Mouse (Mus musculus) limb, embryonic 11.5 days (tissue): ENCODE results near the gene Nudt21. TPM values are rescaled to one million over a fixed set of nuclear protein-coding genes. Genes with fewer than 3 reads are reported as not detected.

ENCODE experiments used
- ATAC-seq: fragments of 200-750 bp; cut with Nextera tagmentation; 2 replicates; pipeline ENCODE4 v1.8.0; 2017; ENCODE audit warnings: low read depth; ENCODE audit not compliant: insufficient number of reproducible peaks, low FRiP score, low TSS enrichment
- DNase-seq: peaks from one replicate; pipeline ENCODE4 v3.0.0-alpha.2; 2015; ENCODE audit warnings: low spot score
- H3K27ac ChIP-seq: fragments of 300-500 bp; sonication (generic); replicated peaks from 2 replicates; pipeline ENCODE4 v1.5.1; 2014; ENCODE audit warnings: low read depth, mild to moderate bottlenecking, low read length
- H3K27me3 ChIP-seq: fragments of 300-500 bp; sonication (generic); 2 replicates; pipeline ENCODE4 v1.6.1; 2014; ENCODE audit warnings: mild to moderate bottlenecking, low read length, mixed read lengths; ENCODE audit not compliant: control insufficient read depth, insufficient read depth
- H3K36me3 ChIP-seq: fragments of 300-500 bp; sonication (generic); 2 replicates; pipeline ENCODE4 v1.6.1; 2014; ENCODE audit warnings: mild to moderate bottlenecking, low read length, moderate library complexity, mixed read lengths; ENCODE audit not compliant: control insufficient read depth, insufficient read depth
- H3K4me1 ChIP-seq: fragments of 300-500 bp; sonication (generic); 2 replicates; pipeline ENCODE4 v1.6.1; 2014; ENCODE audit warnings: low read length, mixed read lengths; ENCODE audit not compliant: control insufficient read depth, insufficient read depth
- H3K4me2 ChIP-seq: fragments of 300-500 bp; sonication (generic); 2 replicates; pipeline ENCODE4 v1.6.1; 2014; ENCODE audit warnings: low read depth, mild to moderate bottlenecking, moderate library complexity; ENCODE audit not compliant: severe bottlenecking
- H3K4me3 ChIP-seq: fragments of 300-500 bp; sonication (generic); 2 replicates; pipeline ENCODE4 v1.5.1; 2014; ENCODE audit warnings: low read depth, low read length
- H3K9ac ChIP-seq: fragments of 300-500 bp; sonication (generic); 2 replicates; pipeline ENCODE4 v1.6.1; 2014; ENCODE audit warnings: mild to moderate bottlenecking, low read length
- H3K9me3 ChIP-seq: fragments of 300-500 bp; sonication (generic); 2 replicates; pipeline ENCODE4 v1.6.1; 2016; ENCODE audit warnings: low read length; ENCODE audit not compliant: control insufficient read depth
- WGBS: fragments of 180-500 bp; shearing (Covaris S2); extraction: QIAGEN DNeasy Blood & Tissue Kit; methylation state at CpG from one replicate; pipeline ENCODE4 v1.1.7; 2014; 5-methylcytosine and 5-hydroxymethylcytosine counted together
- polyA plus RNA-seq: library from polyadenylated mRNA; unstranded; fragments of >200 nt; fragmentation: Nextera tagmentation; extraction: Ambion mirVana; gene quantifications from 2 replicates; pipeline ENCODE4 v1.2.1, GENCODE M21; 2014

The Nudt21 gene
- 154 and 162 TPM in 2 replicates for polyA plus RNA-seq

DNA sequence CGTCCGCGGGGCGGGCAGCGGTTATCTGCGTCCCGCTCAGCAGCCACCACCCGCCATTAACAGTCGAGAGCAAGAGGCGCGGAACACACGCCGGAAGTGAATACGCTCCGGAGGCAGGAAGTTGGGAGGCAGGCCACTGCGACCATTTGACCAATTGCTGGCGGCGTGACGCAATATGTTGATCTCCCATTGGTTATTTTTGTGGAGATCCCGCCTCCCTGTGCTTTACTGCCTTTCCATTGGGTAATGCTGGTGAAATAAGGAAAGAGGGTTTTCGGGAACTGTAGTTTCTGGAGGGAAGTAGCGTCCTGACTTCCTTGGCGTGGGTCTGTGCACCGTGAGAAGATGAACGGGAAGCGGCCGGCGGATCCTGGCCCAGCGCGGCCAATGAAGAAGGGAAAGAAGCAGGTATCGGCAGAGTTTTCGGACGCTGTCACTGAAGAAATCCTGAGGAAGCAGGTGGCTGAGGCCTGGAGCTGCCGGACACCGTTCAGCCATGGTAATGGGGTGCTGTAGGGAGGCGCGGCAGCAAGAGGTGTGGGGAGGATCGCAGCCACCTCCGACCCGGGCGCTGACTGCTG lies at the start of gene Nudt21, which contains the start of gene Ogfod1:
Nudt21 (minus strand) TSS at position 88 of the 581 bp plus-strand sequence.
Ogfod1 (plus strand) TSS at position 255 of the 581 bp plus-strand sequence.
- H3K4me1 ChIP-seq, result peaks cover 6% of the 10 kb centered on the region; the same call in 1 of the 2 replicates
- peak within 1 kb of the TSS; percentile 69 for H3K4me2 ChIP-seq
- no peaks in the 10 kb centered on the region for H3K27me3 ChIP-seq
- WGBS, result under 1% methylated on average over 40 of the region's 41 CpGs
- peak within 1 kb of the TSS; percentile 68 for H3K9ac ChIP-seq
- H3K9me3 ChIP-seq, result no peaks in the 10 kb centered on the region
- peak; percentile 97 for DNase-seq
- ATAC-seq, result peak; percentile 99
- H3K36me3 ChIP-seq, result no peaks in the 10 kb centered on the region
- peak within 1 kb of the TSS; percentile 42 for H3K27ac ChIP-seq
- peak within 1 kb of the TSS; percentile 56 for H3K4me3 ChIP-seq

DNA sequence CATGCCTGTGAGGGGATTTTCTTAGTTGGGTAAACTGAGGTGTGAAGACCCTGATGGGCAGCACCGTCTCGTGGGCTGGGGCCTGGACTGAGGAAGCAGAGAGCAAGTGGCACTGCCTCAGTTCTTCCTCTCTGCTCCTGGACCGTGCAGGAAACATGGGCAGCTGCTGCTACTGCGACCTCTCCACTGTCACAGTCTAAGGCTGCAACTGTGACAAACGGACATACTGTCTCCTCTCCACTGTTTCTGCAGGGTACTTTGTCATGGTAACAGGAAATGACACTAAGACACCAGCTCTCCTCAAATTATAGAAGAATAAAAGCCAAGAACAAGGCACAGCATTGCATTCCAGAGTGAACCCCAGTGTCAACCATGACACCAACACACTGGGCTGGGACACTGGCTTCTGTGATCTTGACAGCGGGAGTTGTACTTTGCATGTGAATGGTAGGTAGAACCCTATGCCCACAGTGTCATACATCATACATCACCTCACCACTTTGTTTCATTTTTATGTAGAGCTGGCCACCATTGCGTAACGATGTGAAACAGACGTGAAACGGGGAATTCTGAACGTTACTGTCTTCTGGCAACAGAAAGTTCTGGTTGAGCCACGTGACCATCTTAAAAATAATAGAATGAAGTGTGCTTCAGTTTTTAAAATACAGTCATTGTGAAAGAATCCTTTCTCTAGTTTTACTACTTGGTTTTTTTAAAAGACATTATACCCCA lies 39.8 kb upstream of the Nudt21 start:
- no peak overlapping the region for H3K4me2 ChIP-seq
- no peaks in the 10 kb centered on the region for H3K27me3 ChIP-seq
- no peaks in the 10 kb centered on the region for H3K4me1 ChIP-seq
- H3K9ac ChIP-seq, result no peak overlapping the region
- H3K9me3 ChIP-seq, result no peaks in the 10 kb centered on the region
- H3K36me3 ChIP-seq, result no peaks in the 10 kb centered on the region
- ATAC-seq (no peak), DNase-seq (no peak)
- no peak overlapping the region for H3K4me3 ChIP-seq
- 86% methylated on average over 12 of the region's 12 CpGs for whole genome bisulfite sequencing
- H3K27ac ChIP-seq, result no peak overlapping the region

DNA sequence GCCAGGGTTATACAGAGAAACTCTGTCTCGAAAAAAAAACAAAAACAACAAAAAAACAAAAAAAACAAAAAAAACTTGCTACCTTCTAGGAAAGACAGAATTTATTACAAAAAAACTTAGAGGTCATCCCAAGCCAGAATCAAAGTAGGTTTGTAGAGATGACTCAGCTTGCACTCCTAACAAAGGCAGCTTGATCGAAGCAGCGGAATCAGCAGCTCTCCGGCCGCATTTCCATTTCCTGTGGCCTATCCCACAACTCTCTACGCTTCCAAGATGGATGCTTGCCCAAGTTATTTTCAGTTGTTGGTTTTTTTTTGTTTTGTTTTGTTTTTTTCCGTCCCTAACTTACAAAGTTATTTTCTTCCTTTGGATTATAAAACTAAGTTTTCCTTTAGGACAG lies 32.0 kb upstream of the Nudt21 start:
- Histone ChIP-seq H3K4me3 (no peak overlapping the region), H3K4me1 (no peaks in the 10 kb centered on the region), H3K9ac (no peak overlapping the region), H3K36me3 (no peaks in the 10 kb centered on the region), H3K27ac (no peak overlapping the region), H3K9me3 (no peaks in the 10 kb centered on the region), H3K27me3 (no peaks in the 10 kb centered on the region), H3K4me2 (no peak overlapping the region)
- ATAC-seq, result no peak
- no peak for DNase-seq
- WGBS, result 95% methylated on average over 7 of the region's 7 CpGs

GRCm38 (mm10) chr8:94066121-94066863 lies 29.5 kb upstream of the Nudt21 start:
- no peaks in the 10 kb centered on the region for H3K27me3 ChIP-seq
- no peak overlapping the region for H3K4me3 ChIP-seq
- no peak for DNase-seq
- no peaks in the 10 kb centered on the region for H3K9me3 ChIP-seq
- 91% methylated on average over 11 of the region's 11 CpGs for WGBS
- no peaks in the 10 kb centered on the region for H3K4me1 ChIP-seq
- ATAC-seq, result no peak
- no peaks in the 10 kb centered on the region for H3K36me3 ChIP-seq
- no peak overlapping the region for H3K27ac ChIP-seq
- H3K9ac ChIP-seq, result no peak overlapping the region
- H3K4me2 ChIP-seq, result no peak overlapping the region

DNA sequence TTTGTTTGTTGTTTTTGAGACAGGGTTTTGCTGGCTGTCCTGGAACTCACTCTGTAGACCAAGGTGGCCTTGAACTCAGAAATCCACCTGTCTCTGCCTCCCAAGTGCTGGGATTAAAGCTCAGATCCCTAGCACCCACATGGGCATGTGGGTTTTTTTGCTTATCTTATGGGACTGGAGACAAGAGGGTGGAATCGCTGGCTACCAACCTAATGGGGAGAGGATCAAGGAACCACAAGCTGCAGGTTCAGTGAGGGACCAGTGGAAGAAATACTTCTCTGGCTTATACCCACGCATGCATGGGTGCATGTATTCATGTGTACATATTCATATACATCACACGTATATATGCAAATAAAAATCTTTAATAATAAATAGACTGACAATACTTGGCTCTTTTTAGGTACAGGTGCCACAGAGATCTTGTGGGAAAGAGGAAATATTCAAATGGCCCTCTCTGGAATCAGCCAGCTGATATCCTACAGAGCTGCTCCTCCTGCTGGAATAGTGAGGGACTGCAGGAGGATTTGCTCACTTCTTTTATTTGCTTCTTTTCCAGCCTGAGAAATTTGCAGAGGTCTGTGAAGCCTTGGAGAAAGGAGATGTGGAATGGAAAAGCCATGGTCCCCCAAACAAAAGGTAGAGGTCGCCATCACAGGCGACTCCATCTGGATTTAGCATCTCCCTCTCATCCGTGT lies 20.5 kb upstream of the Nudt21 start:
- no peak overlapping the region for H3K4me3 ChIP-seq
- 69% methylated on average over 6 of the region's 6 CpGs for WGBS
- DNase-seq (peak; percentile 69), ATAC-seq (no peak)
- no peaks in the 10 kb centered on the region for H3K9me3 ChIP-seq
- no peak overlapping the region for H3K4me2 ChIP-seq
- no peak overlapping the region for H3K27ac ChIP-seq
- no peak overlapping the region for H3K9ac ChIP-seq
- H3K36me3 ChIP-seq, result peaks cover 3% of the 10 kb centered on the region; the same call in 1 of the 2 replicates
- H3K27me3 ChIP-seq, result no peaks in the 10 kb centered on the region
- H3K4me1 ChIP-seq, result no peaks in the 10 kb centered on the region

DNA sequence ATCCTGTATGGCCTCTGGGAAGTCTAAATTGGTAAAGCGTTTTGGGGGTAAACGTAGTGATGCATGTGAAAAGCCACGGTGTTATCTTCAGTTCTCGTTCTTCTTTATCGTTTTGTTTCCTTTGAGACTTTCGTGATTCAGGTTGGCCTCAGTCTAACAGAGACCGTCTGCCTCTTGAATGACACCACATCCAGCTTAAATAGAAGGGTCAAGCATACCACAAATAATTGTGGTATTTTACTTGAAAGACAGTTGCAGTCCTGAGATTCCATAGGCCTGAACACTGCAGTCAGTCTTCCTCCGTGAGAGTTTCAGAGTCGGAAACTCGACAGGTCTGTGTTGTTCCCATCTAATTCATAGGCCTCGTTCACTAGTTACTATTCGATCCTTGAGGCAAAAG lies 15.9 kb upstream of the Nudt21 start:
- 94% methylated on average over 12 of the region's 12 CpGs for WGBS

GRCm38 (mm10) chr8:94047845-94048244 lies 11.0 kb upstream of the Nudt21 start:
- no peaks in the 10 kb centered on the region for H3K36me3 ChIP-seq
- no peak overlapping the region for H3K4me3 ChIP-seq
- no peaks in the 10 kb centered on the region for H3K4me1 ChIP-seq
- DNase-seq (no peak), ATAC-seq (no peak)
- H3K9ac ChIP-seq, result no peak overlapping the region
- no peaks in the 10 kb centered on the region for H3K27me3 ChIP-seq
- no peak overlapping the region for H3K27ac ChIP-seq
- 83% methylated on average over 2 of the region's 2 CpGs for WGBS
- H3K9me3 ChIP-seq, result no peaks in the 10 kb centered on the region
- H3K4me2 ChIP-seq, result no peak overlapping the region

More for the DNA sequence above, 15.9 kb upstream of the Nudt21 start:
- H3K9ac ChIP-seq, result no peak overlapping the region
- no peaks in the 10 kb centered on the region for H3K27me3 ChIP-seq
- no peak overlapping the region for H3K4me3 ChIP-seq
- H3K4me1 ChIP-seq, result no peaks in the 10 kb centered on the region
- DNase-seq (no peak), ATAC-seq (no peak)
- H3K36me3 ChIP-seq, result no peaks in the 10 kb centered on the region
- no peaks in the 10 kb centered on the region for H3K9me3 ChIP-seq
- H3K27ac ChIP-seq, result no peak overlapping the region
- no peak overlapping the region for H3K4me2 ChIP-seq

DNA sequence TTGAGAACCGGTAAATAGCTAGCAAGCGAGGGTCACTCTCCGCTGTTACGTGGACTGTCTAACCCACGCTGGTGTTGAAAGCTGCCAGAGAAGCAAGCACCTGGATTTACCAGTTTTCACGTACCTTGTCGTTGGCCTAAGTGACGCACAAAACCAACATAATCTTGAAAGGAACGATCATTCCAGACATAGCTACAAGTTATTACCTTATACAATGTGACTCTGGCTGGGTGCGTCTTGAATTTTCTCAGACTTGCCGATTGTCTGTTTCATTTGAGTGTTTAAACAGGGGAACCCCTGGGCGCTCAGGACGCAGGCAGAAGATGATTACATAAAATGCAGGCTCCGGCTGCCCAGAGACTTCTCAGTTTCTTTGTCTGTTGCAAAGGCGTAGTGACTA lies 975 bp upstream of the Nudt21 start:
- Histone ChIP-seq H3K9ac (no peak overlapping the region; the same call in 1 of the 2 replicates), H3K9me3 (no peaks in the 10 kb centered on the region), H3K27ac (no peak overlapping the region), H3K4me3 (peak overlapping the region; percentile 56), H3K27me3 (no peaks in the 10 kb centered on the region), H3K4me1 (peaks cover 6% of the 10 kb centered on the region; the same call in 1 of the 2 replicates), H3K36me3 (no peaks in the 10 kb centered on the region), H3K4me2 (peak overlapping the region; percentile 69)
- DNase-seq (peak; percentile 26), ATAC-seq (no peak)
- 12% methylated on average over 15 of the region's 15 CpGs for WGBS
